1 mouse cellular context compared by ENCODE assay signal in the genomic region with DNA sequence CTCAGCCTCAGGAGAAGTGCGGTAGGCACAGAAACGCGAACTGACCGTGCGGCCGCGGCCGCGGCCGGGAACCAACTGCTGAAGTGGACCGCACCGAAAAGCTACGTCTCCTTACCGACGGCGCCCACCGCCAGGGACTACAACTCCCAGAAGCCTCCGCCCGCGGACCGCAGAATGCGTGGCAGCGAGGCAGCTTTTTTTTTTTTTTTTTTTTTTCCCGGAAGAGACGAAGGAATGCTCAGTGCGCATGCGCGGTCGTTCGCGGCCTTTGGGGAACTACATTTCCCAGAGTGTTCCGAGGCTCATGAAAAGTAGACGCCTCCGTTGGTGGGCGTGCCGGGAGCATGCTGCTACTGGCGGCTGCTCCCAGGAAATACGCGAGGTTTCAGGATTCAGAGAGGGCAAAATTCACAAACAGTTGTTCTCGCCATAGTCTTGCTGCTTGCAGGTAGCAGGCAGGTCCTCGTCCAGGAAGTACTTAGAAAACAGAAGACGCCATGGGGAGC.
A peak's percentile ranks its signal among the peaks of the same experiment; 100 is the strongest.
TF ChIP-seq lines count a peak whose summit lies in the region.

A gene (minus strand): TSS at position 141 of the 506 bp plus-strand sequence.

TF ChIP-seq in CH12.LX, 34 proteins besides CTCF, POLR2A, EP300 and RAD21 (continued from another document):
- TF ChIP-seq KAT2A (IDR thresholded peaks at IDR 0.05; ENCODE audit: insufficient replicate concordance, low read length) (peak; percentile 98), CHD2 (IDR thresholded peaks at IDR 0.05; ENCODE audit: low read length) (peak; percentile 83), CHD1 (IDR thresholded peaks at IDR 0.05; ENCODE audit: low read depth, low read length) (no peak), E2F4 (IDR thresholded peaks at IDR 0.05; ENCODE audit: insufficient replicate concordance, low read depth, low read length) (0 out of 2 replicates have a peak, but pooled peaks have one; percentile 79), MAFK (IDR thresholded peaks at IDR 0.05; ENCODE audit: insufficient replicate concordance, low read length) (no peak), JUN (IDR thresholded peaks at IDR 0.05; ENCODE audit: insufficient read depth, low read depth, low read length) (no peak), SIN3A (IDR thresholded peaks at IDR 0.05; ENCODE audit: low read length) (peak; percentile 97), ZNF384 (IDR thresholded peaks at IDR 0.05; ENCODE audit: low read depth, low read length) (peak; percentile 100), ELF1 (IDR thresholded peaks at IDR 0.05; ENCODE audit: low read depth, low read length) (peak; percentile 99), MYC (IDR thresholded peaks at IDR 0.05; ENCODE audit: low read depth, low read length) (peak; percentile 92), MXI1 (IDR thresholded peaks at IDR 0.05; ENCODE audit: low read depth, low read length) (peak; percentile 97), TBP (conservative IDR thresholded peaks at IDR 0.05; ENCODE audit: low read depth, low read length) (peak; percentile 82), PAX5 (IDR thresholded peaks at IDR 0.05; ENCODE audit: low read length) (no peak), RCOR1 (conservative IDR thresholded peaks at IDR 0.05; ENCODE audit: low read depth, low read length) (no peak), USF2 (conservative IDR thresholded peaks at IDR 0.05; ENCODE audit: low read depth, low read length) (no peak), ZMIZ1 (IDR thresholded peaks at IDR 0.05; ENCODE audit: low read depth, low read length) (peak; percentile 67; the same call in 1 of the 2 replicates), ZC3H11A (IDR thresholded peaks at IDR 0.05; ENCODE audit: low read depth, low read length) (no peak), NRF1 (IDR thresholded peaks at IDR 0.05; ENCODE audit: low read depth, low read length) (peak; percentile 97), UBTF (IDR thresholded peaks at IDR 0.05; ENCODE audit: low read depth, low read length) (no peak; the same call in 1 of the 2 replicates), MAX (IDR thresholded peaks at IDR 0.05; ENCODE audit: low read length) (peak; percentile 91)
